Mouse (Mus musculus) CD4-positive naive resting alpha-beta T cell, adult 57 days (primary cell): Measurements from ENCODE around the gene Fcer1a. TPM values are rescaled to one million over a fixed set of nuclear protein-coding genes. Genes with fewer than 3 reads are reported as not detected.

Experiments used
- total RNA-seq: library from RNA; stranded (reverse); gene quantifications from one replicate; pipeline ENCODE4 v1.2.4, GENCODE M21; 2023

Gene Fcer1a
- not detected for total RNA-seq

DNA sequence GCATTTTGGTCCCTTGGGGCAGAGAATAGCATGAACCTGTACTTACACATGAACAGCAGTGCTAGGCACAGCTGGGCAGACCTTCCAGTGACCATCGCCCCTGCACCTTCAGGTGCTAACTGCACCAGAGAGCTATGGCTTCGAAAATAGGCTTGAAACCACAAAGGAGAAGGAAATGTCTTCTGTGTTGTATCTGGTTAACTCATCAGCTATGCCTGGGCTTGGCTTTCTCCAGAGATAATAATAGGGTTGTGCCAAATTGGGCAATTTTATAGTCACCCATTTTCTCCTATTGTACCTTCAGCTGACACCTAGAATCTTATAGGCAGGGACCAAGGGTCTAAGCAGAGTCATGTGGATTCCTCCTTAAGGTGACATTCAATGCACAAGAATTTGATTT lies at the start of gene Fcer1a:
Fcer1a (minus strand) TSS at position 134 of the 400 bp plus-strand sequence.

DNA sequence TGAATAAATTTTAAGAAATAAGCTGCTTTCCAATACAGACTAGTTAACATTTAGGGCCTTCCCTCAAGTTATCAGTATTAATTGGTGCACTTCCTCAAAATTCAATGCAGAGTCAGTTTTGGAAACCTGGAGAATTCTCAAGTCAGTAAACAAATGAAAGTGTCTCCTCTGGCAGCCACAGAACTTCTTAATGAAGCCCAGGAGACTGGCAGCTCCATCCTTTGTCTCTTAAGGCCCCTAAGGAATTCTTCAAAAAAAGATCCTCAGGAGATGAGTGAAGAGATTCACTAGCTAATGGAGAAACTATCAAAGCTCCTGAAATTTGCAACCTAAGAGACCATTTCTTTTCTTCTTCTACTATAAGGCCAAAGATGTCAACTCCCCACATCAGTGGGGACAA lies 38.7 kb upstream of the Fcer1a start, which contains the start of gene Olfr418:
Olfr418 (plus strand) TSS at position 301 of the 400 bp plus-strand sequence.

DNA sequence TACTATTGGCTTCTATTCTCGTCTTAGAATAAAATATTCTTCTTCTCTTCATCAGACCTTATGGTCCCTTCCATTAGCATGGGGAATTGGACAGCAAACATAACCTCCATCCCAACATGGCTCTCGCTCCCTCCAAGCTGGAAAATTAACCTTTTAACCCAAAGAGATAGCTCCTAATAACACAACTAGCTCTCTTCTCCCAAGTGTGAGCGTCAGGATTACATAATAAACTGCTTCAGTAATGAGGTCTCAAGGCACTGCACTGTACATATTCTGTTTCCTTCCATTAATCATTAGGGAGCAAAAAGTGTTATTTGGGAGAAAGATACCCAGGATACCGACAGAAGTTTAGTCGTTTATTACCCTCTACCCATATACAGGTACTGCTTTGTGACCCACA lies 14.9 kb downstream of the Fcer1a start, which contains the start of gene Olfr1404:
Olfr1404 (plus strand) TSS at position 301 of the 400 bp plus-strand sequence.

DNA sequence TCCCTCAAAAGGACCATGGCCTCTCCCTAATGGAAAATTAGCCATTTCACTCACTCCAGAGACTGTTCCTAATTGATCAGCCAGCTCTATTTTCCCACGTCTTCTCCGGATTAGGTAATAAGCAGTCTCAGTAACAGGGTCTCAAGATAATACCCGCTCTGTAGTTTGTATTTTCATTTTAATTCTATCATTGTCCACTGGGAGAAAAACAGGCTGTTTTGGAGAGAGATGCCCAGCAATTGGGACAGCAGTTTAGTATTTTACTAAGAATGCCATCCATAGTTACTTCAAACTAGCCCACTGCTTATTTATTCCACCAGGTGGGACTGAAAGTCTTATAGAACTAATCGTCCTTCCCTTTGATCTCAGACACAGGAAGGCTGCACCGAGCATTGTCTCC lies 29.5 kb downstream of the Fcer1a start, which contains the start of gene Olfr218:
Olfr218 (plus strand) TSS at position 301 of the 400 bp plus-strand sequence.

DNA sequence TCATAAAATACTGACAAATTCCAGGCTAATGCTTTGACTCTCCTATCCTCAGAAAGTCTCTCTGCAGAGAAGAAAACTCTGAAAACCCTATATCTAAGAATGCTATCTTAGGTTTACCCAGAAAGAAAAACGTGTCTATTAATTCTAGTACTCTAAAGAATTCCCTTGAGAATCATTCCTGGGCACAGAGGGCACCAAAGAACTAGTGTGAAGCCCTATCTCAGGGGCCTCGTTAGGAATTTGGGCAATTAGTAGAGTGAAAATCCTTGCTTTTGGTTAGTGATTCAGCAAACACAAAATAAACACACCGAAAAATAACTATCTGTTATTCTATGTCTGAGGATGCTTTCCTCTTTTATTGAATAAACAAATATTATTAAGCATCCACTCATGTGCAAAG lies 36.5 kb downstream of the Fcer1a start, which contains the start of gene Olfr1406:
Olfr1406 (minus strand) TSS at position 101 of the 400 bp plus-strand sequence.

Other genes with a start within 250 kb of the Fcer1a start
- not detected for gene Olfr1408, start 89.8 kb downstream of the Fcer1a start, total RNA-seq
- not detected for gene Olfr1406, start 36.6 kb downstream of the Fcer1a start, total RNA-seq
- not detected for gene Olfr218, start 29.4 kb downstream of the Fcer1a start, total RNA-seq
- not detected for gene Olfr1404, start 14.8 kb downstream of the Fcer1a start, total RNA-seq
- not detected for gene Olfr418, start 38.8 kb upstream of the Fcer1a start, total RNA-seq
- gene Mptx2, start 50.6 kb upstream of the Fcer1a start, total RNA-seq = not detected
- not detected for gene Ackr1, start 106.5 kb upstream of the Fcer1a start, total RNA-seq
- 46.2 TPM for gene Aim2, start 123.7 kb upstream of the Fcer1a start, total RNA-seq
- 0.62 TPM for gene Cadm3, start 140.5 kb upstream of the Fcer1a start, total RNA-seq